Mouse (Mus musculus) forebrain, postnatal 0 days (tissue): Measurements from ENCODE around the gene Rab15. TPM values are rescaled to one million over a fixed set of nuclear protein-coding genes. Genes with fewer than 3 reads are reported as not detected.

Experiments used
- ATAC-seq: fragments of 200-750 bp; cut with Nextera tagmentation; 2 replicates; pipeline ENCODE4 v1.8.0; 2017; ENCODE audit warnings: mild to moderate bottlenecking, moderate library complexity
- DNase-seq: peaks from one replicate; pipeline ENCODE4 v3.0.0-alpha.2; 2015
- H3K27ac ChIP-seq: fragments of 300-500 bp; sonication (generic); 2 replicates; pipeline ENCODE4 v1.5.1; 2014; ENCODE audit warnings: low read depth, mild to moderate bottlenecking, antibody characterized with exemption, low read length, moderate library complexity, mixed read lengths
- H3K27me3 ChIP-seq: fragments of 300-500 bp; sonication (generic); 2 replicates; pipeline ENCODE4 v1.6.1; 2014; ENCODE audit warnings: mild to moderate bottlenecking, low read length, mixed read lengths; ENCODE audit not compliant: insufficient read depth
- H3K36me3 ChIP-seq: fragments of 300-500 bp; sonication (generic); 2 replicates; pipeline ENCODE4 v1.6.1; 2014; ENCODE audit warnings: mild to moderate bottlenecking, moderate library complexity; ENCODE audit not compliant: insufficient read depth
- H3K4me1 ChIP-seq: fragments of 300-500 bp; sonication (generic); 2 replicates; pipeline ENCODE4 v1.6.1; 2014; ENCODE audit warnings: antibody characterized with exemption; ENCODE audit not compliant: insufficient read depth
- H3K4me2 ChIP-seq: fragments of 300-500 bp; sonication (generic); 2 replicates; pipeline ENCODE4 v1.6.1; 2014; ENCODE audit warnings: low read depth, mild to moderate bottlenecking, moderate library complexity
- H3K4me3 ChIP-seq: fragments of 300-500 bp; sonication (generic); 2 replicates; pipeline ENCODE4 v1.5.1; 2014; ENCODE audit warnings: low read depth, low read length, mixed read lengths
- H3K9ac ChIP-seq: fragments of 300-500 bp; sonication (generic); 2 replicates; pipeline ENCODE4 v1.6.1; 2014; ENCODE audit warnings: mild to moderate bottlenecking
- H3K9me3 ChIP-seq: fragments of 300-500 bp; sonication (generic); 2 replicates; pipeline ENCODE4 v1.6.1; 2016; ENCODE audit warnings: low read length
- CTCF ChIP-seq: sonication (generic); IDR thresholded peaks from 2 replicates; pipeline ENCODE4 v1.5.1; 2016; ENCODE audit warnings: antibody characterized with exemption, control low read depth, low read depth
- WGBS: fragments of 180-500 bp; shearing (Covaris S2); extraction: QIAGEN DNeasy Blood & Tissue Kit; methylation state at CpG from one replicate; pipeline ENCODE4 v1.1.7; 2014; 5-methylcytosine and 5-hydroxymethylcytosine counted together
- polyA plus RNA-seq: library from polyadenylated mRNA; unstranded; fragments of >200 nt; fragmentation: Nextera tagmentation; extraction: Ambion mirVana; gene quantifications from 2 replicates; pipeline ENCODE4 v1.2.1, GENCODE M21; 2015
- total RNA-seq: library from RNA; depleted of rRNA; stranded (reverse); fragments of >200 nt; gene quantifications from 2 replicates; pipeline ENCODE4 v1.2.3, GENCODE M21; 2014

Rab15 gene
- total and polyA plus RNA-seq, 2 experiments from 2014 or later: 52.6 to 83.0 TPM

GRCm38 (mm10) chr12:76837101-76837843, 14.6 kb upstream of the Rab15 start:
- Histone ChIP-seq H3K9ac (peak overlapping the region; percentile 71), H3K4me1 (peaks cover 8% of the 10 kb centered on the region), H3K27me3 (no peaks in the 10 kb centered on the region; the same call in 1 of the 2 replicates), H3K36me3 (no peaks in the 10 kb centered on the region), H3K4me3 (peak overlapping the region; percentile 64), H3K9me3 (no peaks in the 10 kb centered on the region), H3K4me2 (peak overlapping the region; percentile 54), H3K27ac (peak overlapping the region; percentile 80)
- ATAC-seq (peak; percentile 99), DNase-seq (peak; percentile 98)
- peak; percentile 85 for TF ChIP-seq CTCF
- WGBS: 2% methylated on average over 43 of the region's 43 CpGs

- H3K27me3 ChIP-seq: no peaks in the 10 kb centered on the region; the same call in 1 of the 2 replicates
- no peaks in the 10 kb centered on the region for H3K36me3 ChIP-seq
- no peak overlapping the region for H3K27ac ChIP-seq
- no peak overlapping the region for H3K9ac ChIP-seq
- DNase-seq (peak; percentile 57), ATAC-seq (no peak)
- TF ChIP-seq CTCF: peak; percentile 80
- no peak overlapping the region for H3K4me3 ChIP-seq
- H3K4me1 ChIP-seq: no peaks in the 10 kb centered on the region
- WGBS: 7% methylated on average over 3 of the region's 3 CpGs
- H3K9me3 ChIP-seq: no peaks in the 10 kb centered on the region
- H3K4me2 ChIP-seq: no peak overlapping the region
These were observed 10.0 kb upstream of the Rab15 start for GRCm38 (mm10) chr12:76832704-76833103.

- DNase-seq (peak; percentile 49), ATAC-seq (peak; percentile 65; the same call in 1 of the 2 replicates)
- no peaks in the 10 kb centered on the region for H3K27me3 ChIP-seq
- H3K36me3 ChIP-seq: no peaks in the 10 kb centered on the region
- H3K27ac ChIP-seq: no peak overlapping the region
- H3K4me1 ChIP-seq: peaks cover 13% of the 10 kb centered on the region; the same call in 1 of the 2 replicates
- TF ChIP-seq CTCF: no peak
- H3K4me3 ChIP-seq: no peak overlapping the region
- H3K4me2 ChIP-seq: no peak overlapping the region
- 69% methylated on average over 4 of the region's 4 CpGs for WGBS
- H3K9ac ChIP-seq: no peak overlapping the region
- no peaks in the 10 kb centered on the region for H3K9me3 ChIP-seq
These were observed 2.6 kb upstream of the Rab15 start for GRCm38 (mm10) chr12:76825283-76825682.

- Histone ChIP-seq H3K9me3 (no peaks in the 10 kb centered on the region), H3K36me3 (no peaks in the 10 kb centered on the region), H3K4me3 (peak overlapping the region; percentile 83), H3K27ac (peak overlapping the region; percentile 82), H3K27me3 (no peaks in the 10 kb centered on the region), H3K9ac (peak overlapping the region; percentile 96), H3K4me2 (peak overlapping the region; percentile 78), H3K4me1 (peaks cover 15% of the 10 kb centered on the region; the same call in 1 of the 2 replicates)
- 3% methylated on average over 43 of the region's 66 CpGs for WGBS
- TF ChIP-seq CTCF: no peak
- DNase-seq (peak; percentile 70), ATAC-seq (peak; percentile 81)
These were observed 582 bp downstream of the Rab15 start for GRCm38 (mm10) chr12:76822002-76822650.

- H3K4me2 ChIP-seq: peak overlapping the region; percentile 78
- 47% methylated on average over 4 of the region's 4 CpGs for WGBS
- H3K36me3 ChIP-seq: no peaks in the 10 kb centered on the region
- no peaks in the 10 kb centered on the region for H3K27me3 ChIP-seq
- no peaks in the 10 kb centered on the region for H3K9me3 ChIP-seq
- DNase-seq (no peak), ATAC-seq (no peak)
- peak overlapping the region; percentile 83; the same call in 1 of the 2 replicates for H3K4me3 ChIP-seq
- no peak overlapping the region for H3K9ac ChIP-seq
- no peak overlapping the region for H3K27ac ChIP-seq
- TF ChIP-seq CTCF: no peak
- peaks cover 15% of the 10 kb centered on the region; the same call in 1 of the 2 replicates for H3K4me1 ChIP-seq
These were observed 2.1 kb downstream of the Rab15 start for GRCm38 (mm10) chr12:76820615-76821014.

GRCm38 (mm10) chr12:76819816-76820215, 2.9 kb downstream of the Rab15 start:
- Histone ChIP-seq H3K9me3 (no peaks in the 10 kb centered on the region), H3K36me3 (no peaks in the 10 kb centered on the region), H3K27me3 (no peaks in the 10 kb centered on the region), H3K4me3 (no peak overlapping the region), H3K4me2 (peak overlapping the region; percentile 78; the same call in 1 of the 2 replicates), H3K9ac (no peak overlapping the region), H3K4me1 (peaks cover 15% of the 10 kb centered on the region; the same call in 1 of the 2 replicates), H3K27ac (no peak overlapping the region)
- WGBS: 46% methylated on average over 6 of the region's 6 CpGs
- no peak for TF ChIP-seq CTCF
- no peak for ATAC-seq
- DNase-seq: no peak

- no peaks in the 10 kb centered on the region; the same call in 1 of the 2 replicates for H3K36me3 ChIP-seq
These were observed 3.8 kb downstream of the Rab15 start for GRCm38 (mm10) chr12:76818908-76819307.

More at GRCm38 (mm10) chr12:76818908-76819307, 3.8 kb downstream of the Rab15 start:
- Histone ChIP-seq H3K9me3 (no peaks in the 10 kb centered on the region), H3K9ac (no peak overlapping the region), H3K4me2 (no peak overlapping the region), H3K27ac (no peak overlapping the region), H3K27me3 (no peaks in the 10 kb centered on the region), H3K4me1 (peaks cover 15% of the 10 kb centered on the region; the same call in 1 of the 2 replicates), H3K4me3 (no peak overlapping the region)
- TF ChIP-seq CTCF: no peak
- ATAC-seq: no peak
- DNase-seq: no peak
- WGBS: 89% methylated on average over 9 of the region's 9 CpGs
